Mouse (Mus musculus) thymus, adult 2 months (tissue): Measurements from ENCODE around the gene Ggt6. TPM values are rescaled to one million over a fixed set of nuclear protein-coding genes. Genes with fewer than 3 reads are reported as not detected.

Source experiments
- DNase-seq: peaks from one replicate; pipeline ENCODE4 v3.0.0; 2021
- H3K27ac ChIP-seq: fragments of 200-500 bp; 2 replicates; pipeline ENCODE4 v1.5.1; 2012; ENCODE audit warnings: low read length, control low read depth; ENCODE audit not compliant: control insufficient read depth, insufficient read depth
- H3K27me3 ChIP-seq: fragments of 200-500 bp; 2 replicates; pipeline ENCODE4 v1.6.1; 2012; ENCODE audit warnings: mild to moderate bottlenecking, low read length, moderate library complexity, mixed read lengths; ENCODE audit not compliant: control insufficient read depth, insufficient read depth
- H3K36me3 ChIP-seq: fragments of 200-500 bp; 2 replicates; pipeline ENCODE4 v1.6.1; 2012; ENCODE audit warnings: mild to moderate bottlenecking, low read length, moderate library complexity; ENCODE audit not compliant: control insufficient read depth, insufficient read depth
- H3K4me1 ChIP-seq: fragments of 200-500 bp; replicated peaks from 2 replicates; pipeline ENCODE4 v1.6.1; 2012; ENCODE audit warnings: low read length; ENCODE audit not compliant: control insufficient read depth, insufficient read depth
- H3K4me3 ChIP-seq: fragments of 200-500 bp; 2 replicates; pipeline ENCODE4 v1.5.1; 2012; ENCODE audit warnings: mild to moderate bottlenecking, low read length, control low read depth, moderate library complexity; ENCODE audit not compliant: control insufficient read depth, insufficient read depth
- CTCF ChIP-seq: fragments of 200-500 bp; IDR thresholded peaks from 2 replicates; pipeline ENCODE4 v1.5.1; 2012; ENCODE audit warnings: mild to moderate bottlenecking, control low read depth, low read length, moderate library complexity, borderline replicate concordance; ENCODE audit not compliant: control insufficient read depth, poor library complexity, insufficient read depth; ENCODE audit errors: extremely low read depth
- POLR2A ChIP-seq: fragments of 200-500 bp; IDR thresholded peaks from 2 replicates; pipeline ENCODE4 v1.6.1; 2012; ENCODE audit warnings: mild to moderate bottlenecking, low read length, control low read depth, moderate library complexity; ENCODE audit not compliant: control insufficient read depth, poor library complexity, insufficient read depth; ENCODE audit errors: extremely low read depth
- WGBS: fragments of 180-500 bp; shearing (Covaris S2); methylation state at CpG from one replicate; pipeline ENCODE4 v1.1.7; 2018; 5-methylcytosine and 5-hydroxymethylcytosine counted together
- polyA plus RNA-seq: library from polyadenylated mRNA; depleted of rRNA; stranded (reverse); fragments of >200 nt; gene quantifications from 2 replicates; pipeline ENCODE4 v1.2.3, GENCODE M21; 2012

The Ggt6 gene
- polyA plus RNA-seq, 1 experiment: 4.3 TPM

- WGBS: 79% methylated on average over 4 of the region's 4 CpGs
- Histone ChIP-seq H3K4me1 (no peaks in the 10 kb centered on the region), H3K27ac (no peak overlapping the region), H3K36me3 (no peaks in the 10 kb centered on the region), H3K4me3 (no peak overlapping the region), H3K27me3 (no peaks in the 10 kb centered on the region; the same call in 1 of the 2 replicates)
- no peak for DNase-seq
- no peak for TF ChIP-seq CTCF
- TF ChIP-seq POLR2A: no peak
Measured at GRCm38 (mm10) chr11:72405532-72405931, 29.8 kb upstream of the Ggt6 start.

- Histone ChIP-seq H3K27ac (no peak overlapping the region), H3K4me3 (no peak overlapping the region), H3K4me1 (peaks cover 4% of the 10 kb centered on the region), H3K36me3 (no peaks in the 10 kb centered on the region), H3K27me3 (no peaks in the 10 kb centered on the region; the same call in 1 of the 2 replicates)
- DNase-seq: no peak
- TF ChIP-seq POLR2A (no peak), CTCF (no peak)
- 89% methylated on average over 8 of the region's 8 CpGs for WGBS
Measured at GRCm38 (mm10) chr11:72406079-72406675, 29.1 kb upstream of the Ggt6 start.

- TF ChIP-seq CTCF: no peak
- 37% methylated on average over 3 of the region's 3 CpGs for WGBS
- no peaks in the 10 kb centered on the region; the same call in 1 of the 2 replicates for H3K27me3 ChIP-seq
- H3K27ac ChIP-seq: no peak overlapping the region
- H3K4me1 ChIP-seq: peaks cover 7% of the 10 kb centered on the region
- no peaks in the 10 kb centered on the region for H3K36me3 ChIP-seq
- H3K4me3 ChIP-seq: no peak overlapping the region
- no peak for DNase-seq
Measured at GRCm38 (mm10) chr11:72407081-72407480, 28.2 kb upstream of the Ggt6 start.

GRCm38 (mm10) chr11:72407574-72407973 is 27.8 kb upstream of the Ggt6 start:
- H3K36me3 ChIP-seq: no peaks in the 10 kb centered on the region
- WGBS: 84% methylated on average over 7 of the region's 7 CpGs
- no peak overlapping the region for H3K27ac ChIP-seq
- no peak for TF ChIP-seq CTCF
- no peak for TF ChIP-seq POLR2A
- peaks cover 7% of the 10 kb centered on the region for H3K4me1 ChIP-seq
- no peak overlapping the region for H3K4me3 ChIP-seq
- no peaks in the 10 kb centered on the region; the same call in 1 of the 2 replicates for H3K27me3 ChIP-seq
- no peak for DNase-seq

GRCm38 (mm10) chr11:72408451-72409170 is 26.7 kb upstream of the Ggt6 start:
- no peak overlapping the region for H3K27ac ChIP-seq
- no peaks in the 10 kb centered on the region for H3K36me3 ChIP-seq
- H3K4me3 ChIP-seq: no peak overlapping the region
- WGBS: 91% methylated on average over 9 of the region's 9 CpGs
- DNase-seq: no peak
- H3K4me1 ChIP-seq: peaks cover 7% of the 10 kb centered on the region
- no peaks in the 10 kb centered on the region; the same call in 1 of the 2 replicates for H3K27me3 ChIP-seq
- TF ChIP-seq POLR2A: no peak
- no peak for TF ChIP-seq CTCF

- WGBS: 93% methylated on average over 12 of the region's 12 CpGs
- Histone ChIP-seq H3K27me3 (no peaks in the 10 kb centered on the region; the same call in 1 of the 2 replicates), H3K4me1 (peaks cover 7% of the 10 kb centered on the region), H3K4me3 (no peak overlapping the region), H3K27ac (no peak overlapping the region), H3K36me3 (no peaks in the 10 kb centered on the region)
- no peak for TF ChIP-seq CTCF
- no peak for TF ChIP-seq POLR2A
- no peak for DNase-seq
Measured at GRCm38 (mm10) chr11:72409649-72410385, 25.5 kb upstream of the Ggt6 start.
